Comparison of ENCODE assay signal across 8 mouse cellular contexts in genomic region chr4:152318517-152319234, GRCm38 (mm10). TPM values are rescaled to one million over a fixed set of nuclear protein-coding genes. Genes with fewer than 3 reads are reported as not detected.
DNase-seq lines count a peak whose midpoint lies in the region; ATAC-seq and TF ChIP-seq lines count a peak whose summit lies in the region.

Gene Rnf207, minus strand, starts transcription at chr4:152318993.

- intact Hi-C loops in heart, postnatal 36 days (cut with DNase I): no loop called here

- 7% methylated on average over 26 of the region's 26 CpGs for WGBS in small intestine, adult 2 months

- DNase-seq in frontal cortex, postnatal 36 days (ENCODE audit: low spot score in 2 of 2): peak; percentile 55 to 59
- DNase-seq in frontal cortex, postnatal 10 days (ENCODE audit: low spot score in 2 of 2): no peak
- peak; percentile 79 for DNase-seq in adrenal gland, adult 2 months
- DNase-seq in heart, postnatal 36 days: peak; percentile 67 to 75
- peak; percentile 73 to 79 for DNase-seq in kidney, postnatal 4 days

- H3K27ac ChIP-seq in small intestine, adult 2 months (ENCODE audit: insufficient read depth, low read depth, low read length): no peak within 1 kb of the TSS

- H3K4me3 ChIP-seq in small intestine, adult 2 months (ENCODE audit: low read depth, low read length): peak within 1 kb of the TSS; percentile 43

- H3K27me3 ChIP-seq in small intestine, adult 2 months (ENCODE audit: control insufficient read depth, insufficient read depth, low read length): peaks cover 30% of the 10 kb centered on the region

- 0 out of 2 replicates have a peak, but pooled peaks have one; percentile 27 for ATAC-seq in erythroid progenitor cell, adult 5-6 weeks (replicated peaks; ENCODE audit: low FRiP score, poor library complexity, severe bottlenecking)
- ATAC-seq in megakaryocyte, adult 5-6 weeks (ENCODE audit: poor library complexity, severe bottlenecking): peak; percentile 86

- 0 out of 2 replicates have a peak, but pooled peaks cover 2% of the 10 kb centered on the region for H3K4me1 ChIP-seq in small intestine, adult 2 months (ENCODE audit: control insufficient read depth, insufficient read depth, insufficient read length, low read length)

- TF ChIP-seq CTCF in small intestine, adult 2 months (IDR thresholded peaks at IDR 0.05; ENCODE audit: extremely low read depth, insufficient read length, insufficient replicate concordance, low read depth, low read length): peak; percentile 55; the same call in 1 of the 2 replicates

- no peak for TF ChIP-seq POLR2A in small intestine, adult 2 months (IDR thresholded peaks at IDR 0.05; ENCODE audit: low read depth, low read length)

- no peaks in the 10 kb centered on the region for H3K36me3 ChIP-seq in small intestine, adult 2 months (ENCODE audit: control insufficient read depth, insufficient read depth, low read length)

RNA-seq across cellular contexts. Expression of gene Rnf207, which starts in this region (rescaled TPM):
- 1 to 10 TPM in 1 of 2 experiments, under 1 TPM in 1; 0.84 to 1.1 TPM for total RNA-seq in adrenal gland, adult 2 months (2021)
- 0.26 and 0.67 TPM in 2 replicates for polyA plus RNA-seq in adrenal gland, adult 2 months (2012; rRNA removed)
- not detected in 2 replicates for total RNA-seq in erythroid progenitor cell, adult 5-6 weeks (2015; ENCODE audit: low replicate concordance)
- total RNA-seq in erythroid progenitor cell, adult 5-6 weeks (2017; ENCODE audit: low replicate concordance): not detected in 2 replicates
- total RNA-seq in heart, postnatal 36 days (2021): 10 to 100 TPM; 50.2 to 68.0 TPM
- not detected in 2 replicates for total RNA-seq in megakaryocyte, adult 5-6 weeks (2015)
- not detected in 2 replicates for total RNA-seq in megakaryocyte, adult 5-6 weeks (2017)
- polyA plus RNA-seq in small intestine, adult 2 months (2012; rRNA removed): 2.1 and 3.7 TPM in 2 replicates

Comparison
In these comparisons a context has a peak if more than half of its experiments do, and no peak if none do; other contexts are left out.
1. RNA of gene Rnf207 (total RNA-seq): 50.2 to 68.0 TPM in heart, postnatal 36 days; 0.84 to 1.1 TPM in adrenal gland, adult 2 months, not detected in erythroid progenitor cell, adult 5-6 weeks and not detected in megakaryocyte, adult 5-6 weeks; every median in the first group is over 10 times any median in the second.
2. DNase-seq: peak in frontal cortex, postnatal 36 days (2 of 2), adrenal gland, adult 2 months (single experiment), heart, postnatal 36 days (2 of 2) and kidney, postnatal 4 days (2 of 2); none in frontal cortex, postnatal 10 days (0 of 2).
3. Peak in ATAC-seq in erythroid progenitor cell, adult 5-6 weeks; RNA of the gene not detected or under 1 TPM.
4. Peak in ATAC-seq in megakaryocyte, adult 5-6 weeks; RNA of the gene not detected or under 1 TPM.